Mouse (Mus musculus): ENCODE results near the gene Adamts16. TPM values are rescaled to one million over a fixed set of nuclear protein-coding genes. Genes with fewer than 3 reads are reported as not detected.
A peak's percentile ranks its signal among the peaks of the same experiment; 100 is the strongest.

Gene Adamts16
- total RNA-seq, 2 experiments from 2014 or later: 1.0 to 2.1 TPM

- no peak for DNase-seq
Measured at GRCm38 (mm10) chr13:70832593-70833138, 8.9 kb downstream of the Adamts16 start.

GRCm38 (mm10) chr13:70831041-70831440, 10.6 kb downstream of the Adamts16 start:
- no peak for DNase-seq

- DNase-seq: no peak
Measured at GRCm38 (mm10) chr13:70827507-70827906, 14.1 kb downstream of the Adamts16 start.

GRCm38 (mm10) chr13:70825265-70825664, 16.3 kb downstream of the Adamts16 start:
- DNase-seq: no peak

- no peak for DNase-seq
Measured at GRCm38 (mm10) chr13:70823757-70824156, 17.9 kb downstream of the Adamts16 start.

GRCm38 (mm10) chr13:70818982-70819381, 22.6 kb downstream of the Adamts16 start:
- DNase-seq: no peak

GRCm38 (mm10) chr13:70814423-70814822, 27.2 kb downstream of the Adamts16 start:
- DNase-seq: no peak

GRCm38 (mm10) chr13:70805506-70805905, 36.1 kb downstream of the Adamts16 start:
- DNase-seq: no peak

GRCm38 (mm10) chr13:70802849-70803248, 38.8 kb downstream of the Adamts16 start:
- DNase-seq: no peak

GRCm38 (mm10) chr13:70799322-70799721, 42.3 kb downstream of the Adamts16 start:
- DNase-seq: no peak

GRCm38 (mm10) chr13:70798396-70798795, 43.2 kb downstream of the Adamts16 start:
- DNase-seq: no peak

GRCm38 (mm10) chr13:70794074-70794572, 47.5 kb downstream of the Adamts16 start:
- no peak for DNase-seq

GRCm38 (mm10) chr13:70793660-70794059, 48.0 kb downstream of the Adamts16 start:
- no peak for DNase-seq

- DNase-seq: no peak
Measured at GRCm38 (mm10) chr13:70792950-70793349, 48.7 kb downstream of the Adamts16 start.

- DNase-seq: no peak
Measured at GRCm38 (mm10) chr13:70789806-70790205, 51.8 kb downstream of the Adamts16 start.

GRCm38 (mm10) chr13:70789022-70789421, 52.6 kb downstream of the Adamts16 start:
- peak; percentile 78 to 80 for DNase-seq

GRCm38 (mm10) chr13:70785078-70785477, 56.5 kb downstream of the Adamts16 start:
- no peak for DNase-seq

GRCm38 (mm10) chr13:70784126-70784525, 57.5 kb downstream of the Adamts16 start:
- peak; percentile 4 to 5 for DNase-seq

- DNase-seq: no peak
Measured at GRCm38 (mm10) chr13:70779781-70780180, 61.8 kb downstream of the Adamts16 start.

- DNase-seq: no peak
Measured at GRCm38 (mm10) chr13:70778872-70779554, 62.6 kb downstream of the Adamts16 start.

GRCm38 (mm10) chr13:70771100-70771499, 70.5 kb downstream of the Adamts16 start:
- DNase-seq: no peak

GRCm38 (mm10) chr13:70769156-70769555, 72.5 kb downstream of the Adamts16 start:
- no peak for DNase-seq

- peak; percentile 3 to 17 for DNase-seq
Measured at GRCm38 (mm10) chr13:70767462-70767861, 74.1 kb downstream of the Adamts16 start.

GRCm38 (mm10) chr13:70764682-70765081, 76.9 kb downstream of the Adamts16 start:
- DNase-seq: no peak
